Mouse (Mus musculus): ENCODE data around the gene Olfr700. TPM values are rescaled to one million over a fixed set of nuclear protein-coding genes. Genes with fewer than 3 reads are reported as not detected.
"Not testable (repeated sequence)": the region's sequence is repeated elsewhere in the genome, so short reads cannot be mapped to it uniquely, and the experiment has no call there.

Gene Olfr700
- not detected in 2 replicates for polyA plus RNA-seq (2012; rRNA removed)

- 89% methylated on average over 1 of the region's 1 CpGs for WGBS
- DNase-seq (ENCODE audit: low read depth, low spot score), result no peak
Measured at GRCm38 (mm10) chr7:106808734-106809133, at the start of gene Olfr700. Gene Olfr700 (minus strand): TSS chr7:106808834.

GRCm38 (mm10) chr7:106843060-106843459 is 34.4 kb upstream of the Olfr700 start, which contains the start of gene Olfr703:
Gene Olfr703 (plus strand): TSS chr7:106843360.
- 34% methylated on average over 2 of the region's 2 CpGs for WGBS
- DNase-seq (ENCODE audit: low read depth, low spot score), result no peak

- DNase-seq (ENCODE audit: low read depth, low spot score), result no peak
Measured at GRCm38 (mm10) chr7:106833793-106834192, 25.2 kb upstream of the Olfr700 start, which contains the start of gene Olfr702. Gene Olfr702 (minus strand): TSS chr7:106833893.

GRCm38 (mm10) chr7:106818414-106818813 is 9.8 kb upstream of the Olfr700 start:
- no peak for DNase-seq (ENCODE audit: low read depth, low spot score)

DNA sequence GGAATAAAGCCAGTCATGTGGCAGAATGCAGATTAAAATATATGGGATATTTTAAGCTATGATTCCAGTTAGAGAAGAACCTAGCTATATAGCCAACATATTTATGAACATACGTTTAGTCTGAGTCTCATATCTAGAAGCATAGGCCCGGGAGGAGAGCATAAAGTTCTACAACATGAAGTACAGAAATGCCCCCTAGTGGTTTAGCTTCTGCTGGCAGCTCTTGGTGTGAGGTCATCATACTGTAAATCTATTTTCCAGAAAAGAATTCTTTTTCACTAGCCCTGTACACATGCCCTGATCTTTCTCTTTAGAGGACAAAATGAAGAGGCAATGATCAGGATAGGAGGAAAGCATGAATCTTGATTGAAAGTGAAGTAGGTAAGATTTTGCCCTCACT is 7.1 kb upstream of the Olfr700 start:
- WGBS, result 8% methylated on average over 2 of the region's 2 CpGs
- peak; percentile 3 for DNase-seq (ENCODE audit: low read depth, low spot score)

DNA sequence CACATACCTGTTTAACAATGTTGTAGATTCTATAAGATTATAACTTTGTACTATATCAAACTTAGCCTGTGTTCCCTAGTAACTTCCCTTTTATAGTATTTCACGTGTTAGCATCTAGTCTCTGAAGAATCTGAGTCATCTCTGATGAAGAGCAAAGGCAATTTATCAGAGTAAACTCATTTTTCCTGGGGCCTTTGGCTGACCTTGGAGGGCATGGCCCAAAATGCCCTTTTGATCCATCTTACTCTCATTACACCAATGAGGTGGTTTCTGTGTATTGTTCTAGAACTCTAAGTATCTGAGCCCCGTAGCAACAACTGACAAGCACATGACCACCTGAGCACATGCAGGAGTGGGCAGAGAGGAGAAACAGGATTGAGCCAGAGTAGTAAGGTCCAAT is 5.2 kb upstream of the Olfr700 start, which contains the start of gene Olfr701:
Olfr701 (plus strand) TSS at position 301 of the 400 bp plus-strand sequence.
- no peak for DNase-seq (ENCODE audit: low read depth, low spot score)
- WGBS, result 39% methylated on average over 2 of the region's 2 CpGs

- no peak for DNase-seq (ENCODE audit: low read depth, low spot score)
- 62% methylated on average over 1 of the region's 1 CpGs for WGBS
Measured at GRCm38 (mm10) chr7:106793098-106793497, 15.5 kb downstream of the Olfr700 start, which contains the start of gene Olfr699. Gene Olfr699 (minus strand): TSS chr7:106793198.

DNA sequence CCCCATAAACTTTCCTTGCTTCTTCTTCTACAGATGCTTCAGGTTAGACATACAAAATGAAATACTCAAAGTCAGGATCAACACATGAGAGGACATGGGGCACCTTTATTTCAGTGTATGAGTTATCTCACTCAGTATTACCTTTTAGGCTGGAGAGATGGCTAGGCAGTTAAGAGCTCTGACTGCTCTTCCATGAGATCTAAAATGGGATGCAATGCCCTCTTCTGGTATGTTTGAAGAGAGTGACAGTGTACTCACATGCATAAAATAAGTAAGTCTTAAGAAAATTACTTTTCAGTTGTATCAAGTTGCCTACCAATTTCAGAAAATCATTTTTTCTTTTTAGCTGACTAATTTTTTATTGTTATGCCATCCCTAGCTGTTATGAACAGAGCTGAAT is 20.3 kb downstream of the Olfr700 start:
- DNase-seq (ENCODE audit: low read depth, low spot score), result no peak

DNA sequence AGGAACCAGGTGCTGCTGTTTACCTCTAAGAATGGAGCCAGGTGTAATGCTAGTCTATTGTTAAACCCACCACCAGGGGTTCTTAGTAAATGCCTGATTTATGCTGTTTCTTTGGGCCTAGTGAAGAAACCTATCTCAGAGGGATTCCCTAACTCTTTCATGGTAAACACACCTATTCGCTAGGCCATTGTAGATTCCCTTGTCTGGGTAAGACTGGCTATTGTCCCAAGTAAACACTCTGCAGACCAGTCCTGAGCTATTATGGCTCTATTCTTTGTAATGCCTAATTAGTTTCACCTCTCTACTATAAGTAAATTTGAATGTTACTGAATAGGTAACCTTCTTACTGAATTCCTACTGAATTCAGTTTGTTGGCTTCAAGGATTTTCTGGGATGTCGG is 47.6 kb downstream of the Olfr700 start:
- not testable (repeated sequence) for DNase-seq (ENCODE audit: low read depth, low spot score)
- 79% methylated on average over 2 of the region's 2 CpGs for WGBS

DNA sequence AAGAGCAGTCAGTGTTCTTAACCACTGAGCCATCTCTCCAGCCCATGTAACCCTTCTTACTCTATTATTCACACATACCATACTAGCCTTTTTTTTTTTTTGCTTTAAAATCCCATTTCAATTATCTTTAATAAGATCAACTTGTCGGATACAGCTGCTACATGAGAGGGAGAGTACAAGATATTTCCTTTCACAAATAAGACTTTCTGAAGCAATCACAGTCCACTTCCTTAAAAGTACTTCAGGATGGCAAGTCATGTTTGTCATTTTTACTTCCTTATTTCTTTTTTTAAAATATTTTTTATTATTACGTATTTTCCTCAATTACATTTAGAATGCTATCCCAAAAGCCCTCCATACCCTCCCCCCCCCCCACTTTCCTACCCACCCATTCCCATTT is 49.8 kb downstream of the Olfr700 start:
- WGBS, result 76% methylated on average over 2 of the region's 2 CpGs

More for the DNA sequence above, 49.8 kb downstream of the Olfr700 start:
- DNase-seq (ENCODE audit: low read depth, low spot score), result no peak

Other genes starting within 250 kb of the Olfr700 start
- not detected in 2 replicates for gene Olfr693, start 128.2 kb downstream of the Olfr700 start, polyA plus RNA-seq (2012; rRNA removed)
- not detected in 2 replicates for gene Olfr694, start 117.0 kb downstream of the Olfr700 start, polyA plus RNA-seq (2012; rRNA removed)
- gene Olfr695, start 92.4 kb downstream of the Olfr700 start, polyA plus RNA-seq (2012; rRNA removed), result not detected in 2 replicates
- not detected in 2 replicates for gene Olfr697, start 66.4 kb downstream of the Olfr700 start, polyA plus RNA-seq (2012; rRNA removed)
- gene Olfr698, start 53.4 kb downstream of the Olfr700 start, polyA plus RNA-seq (2012; rRNA removed), result not detected in 2 replicates
- not detected in 2 replicates for gene Olfr699, start 15.6 kb downstream of the Olfr700 start, polyA plus RNA-seq (2012; rRNA removed)
- not detected in 2 replicates for gene Olfr701, start 5.3 kb upstream of the Olfr700 start, polyA plus RNA-seq (2012; rRNA removed)
- not detected in 2 replicates for gene Olfr702, start 25.1 kb upstream of the Olfr700 start, polyA plus RNA-seq (2012; rRNA removed)
- not detected in 2 replicates for gene Olfr703, start 34.5 kb upstream of the Olfr700 start, polyA plus RNA-seq (2012; rRNA removed)
- not detected in 2 replicates for gene Olfr704, start 54.4 kb upstream of the Olfr700 start, polyA plus RNA-seq (2012; rRNA removed)
- not detected in 2 replicates for gene Olfr705, start 68.1 kb upstream of the Olfr700 start, polyA plus RNA-seq (2012; rRNA removed)
- not detected in 2 replicates for gene Olfr706, start 79.3 kb upstream of the Olfr700 start, polyA plus RNA-seq (2012; rRNA removed)
- gene Olfr707, start 92.4 kb upstream of the Olfr700 start, polyA plus RNA-seq (2012; rRNA removed), result not detected in 2 replicates
- gene Olfr1532-ps1, start 99.2 kb upstream of the Olfr700 start, polyA plus RNA-seq (2012; rRNA removed), result 0.45 and 0.59 TPM in 2 replicates
- not detected in 2 replicates for gene Olfr709-ps1, start 123.4 kb upstream of the Olfr700 start, polyA plus RNA-seq (2012; rRNA removed)
- gene Olfr710, start 139.5 kb upstream of the Olfr700 start, polyA plus RNA-seq (2012; rRNA removed), result not detected in 2 replicates
- gene Olfr6, start 155.1 kb upstream of the Olfr700 start, polyA plus RNA-seq (2012; rRNA removed), result not detected in 2 replicates
- not detected in 2 replicates for gene Olfr711, start 166.6 kb upstream of the Olfr700 start, polyA plus RNA-seq (2012; rRNA removed)
- gene Olfr2, start 197.2 kb upstream of the Olfr700 start, polyA plus RNA-seq (2012; rRNA removed), result not detected in 2 replicates
- gene Olfr713, start 222.3 kb upstream of the Olfr700 start, polyA plus RNA-seq (2012; rRNA removed), result 0.05 and 0.11 TPM in 2 replicates

All from large intestine, adult 2 months (tissue).